Mouse (Mus musculus) bone marrow, adult 2 months (tissue): ENCODE data around the gene 1500009C09Rik.

Source experiments
- CTCF ChIP-seq: fragments of 200-500 bp; IDR thresholded peaks from 2 replicates; pipeline ENCODE4 v1.5.1; 2011; ENCODE audit warnings: low read length, control low read depth; ENCODE audit not compliant: control insufficient read depth, insufficient read depth
- POLR2A ChIP-seq: fragments of 200-500 bp; IDR thresholded peaks from 2 replicates; pipeline ENCODE4 v1.6.1; 2011; ENCODE audit warnings: low read depth, mild to moderate bottlenecking, control low read depth, low read length, borderline replicate concordance; ENCODE audit not compliant: control insufficient read depth

DNA sequence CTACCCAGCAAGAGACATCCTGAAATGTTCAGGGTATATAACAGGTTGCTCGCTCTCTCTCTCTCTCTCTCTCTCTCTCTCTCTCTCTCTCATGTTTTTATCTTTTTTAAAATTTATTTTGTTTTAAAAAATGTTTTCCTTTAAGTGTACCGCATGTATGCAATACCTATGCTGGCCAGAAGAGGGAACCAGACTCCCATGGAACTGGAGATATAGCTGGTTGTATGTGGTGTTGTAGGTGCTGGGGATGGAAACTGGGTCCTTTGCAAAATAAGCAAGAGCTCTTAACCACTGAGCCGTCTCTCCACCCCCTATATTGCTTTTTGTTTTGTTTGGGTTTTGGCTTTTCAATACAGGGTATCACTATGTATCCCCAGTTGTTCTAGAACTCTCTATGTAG lies 618 bp upstream of the 1500009C09Rik start:
- TF ChIP-seq CTCF (0 out of 2 replicates have a peak, but pooled peaks have one; percentile 15), POLR2A (no peak)
